Mouse (Mus musculus): ENCODE measurements around the gene Gm11985. TPM values are rescaled to one million over a fixed set of nuclear protein-coding genes. Genes with fewer than 3 reads are reported as not detected.

The Gm11985 gene
- polyA plus RNA-seq, 1 experiment from 2014 or later = not detected

- no peak within 1 kb of the TSS for H3K4me2 ChIP-seq (ENCODE audit: low read depth, low read length)
- H3K4me1 ChIP-seq (ENCODE audit: control insufficient read depth, insufficient read depth, low read length) = peaks cover 3% of the 10 kb centered on the region; the same call in 1 of the 2 replicates
- H3K27me3 ChIP-seq (ENCODE audit: control insufficient read depth, insufficient read depth, low read length) = no peaks in the 10 kb centered on the region
- no peak within 1 kb of the TSS for H3K9ac ChIP-seq (ENCODE audit: low read length)
- 75% methylated on average over 12 of the region's 12 CpGs for WGBS
- H3K4me3 ChIP-seq (ENCODE audit: low read length) = no peak within 1 kb of the TSS
- H3K36me3 ChIP-seq (ENCODE audit: control insufficient read depth, insufficient read depth) = no peaks in the 10 kb centered on the region
- no peaks in the 10 kb centered on the region; the same call in 1 of the 2 replicates for H3K9me3 ChIP-seq (replicated peaks; ENCODE audit: control insufficient read depth, low read length)
- ATAC-seq (replicated peaks; ENCODE audit: extremely low read depth, insufficient read depth, low FRiP score) = no peak
- peak within 1 kb of the TSS; percentile 32; the same call in 1 of the 2 replicates for H3K27ac ChIP-seq (ENCODE audit: low read length)
Measured at GRCm38 (mm10) chr11:7197491-7197941, 9.1 kb upstream of the Gm11985 start, which contains the start of gene Igfbp1. Gene Igfbp1, plus strand, starts transcription at chr11:7197782.

- H3K27ac ChIP-seq (ENCODE audit: low read length) = no peak overlapping the region
- 82% methylated on average over 4 of the region's 4 CpGs for WGBS
- no peaks in the 10 kb centered on the region for H3K27me3 ChIP-seq (ENCODE audit: control insufficient read depth, insufficient read depth, low read length)
- H3K9me3 ChIP-seq (replicated peaks; ENCODE audit: control insufficient read depth, low read length) = no peaks in the 10 kb centered on the region; the same call in 1 of the 2 replicates
- H3K4me3 ChIP-seq (ENCODE audit: low read length) = no peak overlapping the region
- H3K4me1 ChIP-seq (ENCODE audit: control insufficient read depth, insufficient read depth, low read length) = peaks cover 3% of the 10 kb centered on the region; the same call in 1 of the 2 replicates
- H3K36me3 ChIP-seq (ENCODE audit: control insufficient read depth, insufficient read depth) = no peaks in the 10 kb centered on the region
- no peak overlapping the region for H3K9ac ChIP-seq (ENCODE audit: low read length)
- no peak overlapping the region for H3K4me2 ChIP-seq (ENCODE audit: low read depth, low read length)
- ATAC-seq (replicated peaks; ENCODE audit: extremely low read depth, insufficient read depth, low FRiP score) = no peak
Measured at GRCm38 (mm10) chr11:7195312-7195685, 6.9 kb upstream of the Gm11985 start.

GRCm38 (mm10) chr11:7194432-7195311 is 6.3 kb upstream of the Gm11985 start:
- WGBS = 87% methylated on average over 10 of the region's 10 CpGs
- H3K9ac ChIP-seq (ENCODE audit: low read length) = no peak overlapping the region
- peaks cover 3% of the 10 kb centered on the region; the same call in 1 of the 2 replicates for H3K4me1 ChIP-seq (ENCODE audit: control insufficient read depth, insufficient read depth, low read length)
- H3K36me3 ChIP-seq (ENCODE audit: control insufficient read depth, insufficient read depth) = no peaks in the 10 kb centered on the region
- H3K27me3 ChIP-seq (ENCODE audit: control insufficient read depth, insufficient read depth, low read length) = no peaks in the 10 kb centered on the region
- no peak overlapping the region for H3K4me2 ChIP-seq (ENCODE audit: low read depth, low read length)
- no peak overlapping the region for H3K4me3 ChIP-seq (ENCODE audit: low read length)
- no peak for ATAC-seq (replicated peaks; ENCODE audit: extremely low read depth, insufficient read depth, low FRiP score)
- no peaks in the 10 kb centered on the region; the same call in 1 of the 2 replicates for H3K9me3 ChIP-seq (replicated peaks; ENCODE audit: control insufficient read depth, low read length)
- H3K27ac ChIP-seq (ENCODE audit: low read length) = no peak overlapping the region

- Histone ChIP-seq H3K9ac (ENCODE audit: low read length) (no peak overlapping the region), H3K9me3 (replicated peaks; ENCODE audit: control insufficient read depth, low read length) (no peaks in the 10 kb centered on the region; the same call in 1 of the 2 replicates), H3K27ac (ENCODE audit: low read length) (no peak overlapping the region), H3K4me2 (ENCODE audit: low read depth, low read length) (no peak overlapping the region), H3K27me3 (ENCODE audit: control insufficient read depth, insufficient read depth, low read length) (no peaks in the 10 kb centered on the region), H3K36me3 (ENCODE audit: control insufficient read depth, insufficient read depth) (no peaks in the 10 kb centered on the region), H3K4me1 (ENCODE audit: control insufficient read depth, insufficient read depth, low read length) (peaks cover 3% of the 10 kb centered on the region; the same call in 1 of the 2 replicates), H3K4me3 (ENCODE audit: low read length) (no peak overlapping the region)
- WGBS = 63% methylated on average over 9 of the region's 9 CpGs
- no peak for ATAC-seq (replicated peaks; ENCODE audit: extremely low read depth, insufficient read depth, low FRiP score)
Measured at GRCm38 (mm10) chr11:7193134-7193533, 4.8 kb upstream of the Gm11985 start.

- Histone ChIP-seq H3K4me2 (ENCODE audit: low read depth, low read length) (no peak overlapping the region), H3K36me3 (ENCODE audit: control insufficient read depth, insufficient read depth) (no peaks in the 10 kb centered on the region), H3K27ac (ENCODE audit: low read length) (no peak overlapping the region), H3K9me3 (replicated peaks; ENCODE audit: control insufficient read depth, low read length) (no peaks in the 10 kb centered on the region; the same call in 1 of the 2 replicates), H3K27me3 (ENCODE audit: control insufficient read depth, insufficient read depth, low read length) (no peaks in the 10 kb centered on the region), H3K4me1 (ENCODE audit: control insufficient read depth, insufficient read depth, low read length) (peaks cover 3% of the 10 kb centered on the region; the same call in 1 of the 2 replicates), H3K9ac (ENCODE audit: low read length) (no peak overlapping the region), H3K4me3 (ENCODE audit: low read length) (no peak overlapping the region)
- ATAC-seq (replicated peaks; ENCODE audit: extremely low read depth, insufficient read depth, low FRiP score) = 0 out of 2 replicates have a peak, but pooled peaks have one; percentile 4
- 25% methylated on average over 6 of the region's 6 CpGs for WGBS
Measured at GRCm38 (mm10) chr11:7192710-7193109, 4.3 kb upstream of the Gm11985 start.

GRCm38 (mm10) chr11:7187472-7187871 is 897 bp downstream of the Gm11985 start:
- no peaks in the 10 kb centered on the region; the same call in 1 of the 2 replicates for H3K4me1 ChIP-seq (ENCODE audit: control insufficient read depth, insufficient read depth, low read length)
- H3K9ac ChIP-seq (ENCODE audit: low read length) = no peak overlapping the region
- no peak overlapping the region for H3K27ac ChIP-seq (ENCODE audit: low read length)
- no peaks in the 10 kb centered on the region for H3K36me3 ChIP-seq (ENCODE audit: control insufficient read depth, insufficient read depth)
- no peaks in the 10 kb centered on the region for H3K9me3 ChIP-seq (replicated peaks; ENCODE audit: control insufficient read depth, low read length)
- no peak overlapping the region for H3K4me3 ChIP-seq (ENCODE audit: low read length)
- H3K27me3 ChIP-seq (ENCODE audit: control insufficient read depth, insufficient read depth, low read length) = no peaks in the 10 kb centered on the region
- H3K4me2 ChIP-seq (ENCODE audit: low read depth, low read length) = no peak overlapping the region
- WGBS = 64% methylated on average over 8 of the region's 8 CpGs
- ATAC-seq (replicated peaks; ENCODE audit: extremely low read depth, insufficient read depth, low FRiP score) = no peak

- no peak for ATAC-seq (replicated peaks; ENCODE audit: extremely low read depth, insufficient read depth, low FRiP score)
- 65% methylated on average over 1 of the region's 1 CpGs for WGBS
- Histone ChIP-seq H3K27ac (ENCODE audit: low read length) (no peak overlapping the region), H3K4me2 (ENCODE audit: low read depth, low read length) (no peak overlapping the region), H3K4me1 (ENCODE audit: control insufficient read depth, insufficient read depth, low read length) (no peaks in the 10 kb centered on the region; the same call in 1 of the 2 replicates), H3K4me3 (ENCODE audit: low read length) (no peak overlapping the region), H3K9ac (ENCODE audit: low read length) (no peak overlapping the region), H3K27me3 (ENCODE audit: control insufficient read depth, insufficient read depth, low read length) (no peaks in the 10 kb centered on the region), H3K9me3 (replicated peaks; ENCODE audit: control insufficient read depth, low read length) (no peaks in the 10 kb centered on the region), H3K36me3 (ENCODE audit: control insufficient read depth, insufficient read depth) (no peaks in the 10 kb centered on the region)
Measured at GRCm38 (mm10) chr11:7184420-7184819, 3.9 kb downstream of the Gm11985 start.

- H3K4me3 ChIP-seq (ENCODE audit: low read length) = no peak overlapping the region
- no peak for ATAC-seq (replicated peaks; ENCODE audit: extremely low read depth, insufficient read depth, low FRiP score)
- H3K36me3 ChIP-seq (ENCODE audit: control insufficient read depth, insufficient read depth) = no peaks in the 10 kb centered on the region
- WGBS = 52% methylated on average over 8 of the region's 8 CpGs
- H3K27me3 ChIP-seq (ENCODE audit: control insufficient read depth, insufficient read depth, low read length) = no peaks in the 10 kb centered on the region
- no peak overlapping the region for H3K27ac ChIP-seq (ENCODE audit: low read length)
- H3K4me2 ChIP-seq (ENCODE audit: low read depth, low read length) = no peak overlapping the region
- H3K9ac ChIP-seq (ENCODE audit: low read length) = no peak overlapping the region
- no peaks in the 10 kb centered on the region for H3K9me3 ChIP-seq (replicated peaks; ENCODE audit: control insufficient read depth, low read length)
- no peaks in the 10 kb centered on the region; the same call in 1 of the 2 replicates for H3K4me1 ChIP-seq (ENCODE audit: control insufficient read depth, insufficient read depth, low read length)
Measured at GRCm38 (mm10) chr11:7182409-7183042, 5.8 kb downstream of the Gm11985 start.

- Histone ChIP-seq H3K4me2 (ENCODE audit: low read depth, low read length) (no peak overlapping the region), H3K4me1 (ENCODE audit: control insufficient read depth, insufficient read depth, low read length) (no peaks in the 10 kb centered on the region), H3K9ac (ENCODE audit: low read length) (no peak overlapping the region), H3K27me3 (ENCODE audit: control insufficient read depth, insufficient read depth, low read length) (no peaks in the 10 kb centered on the region), H3K4me3 (ENCODE audit: low read length) (no peak overlapping the region), H3K36me3 (ENCODE audit: control insufficient read depth, insufficient read depth) (no peaks in the 10 kb centered on the region), H3K27ac (ENCODE audit: low read length) (no peak overlapping the region), H3K9me3 (replicated peaks; ENCODE audit: control insufficient read depth, low read length) (no peaks in the 10 kb centered on the region)
- 73% methylated on average over 2 of the region's 2 CpGs for WGBS
- no peak for ATAC-seq (replicated peaks; ENCODE audit: extremely low read depth, insufficient read depth, low FRiP score)
Measured at GRCm38 (mm10) chr11:7179276-7179675, 9.1 kb downstream of the Gm11985 start.

Measured in heart, embryonic 16.5 days (tissue).